Mouse (Mus musculus) lung, postnatal 0 days (tissue): ENCODE results near the gene Csnk1e.

Source experiments
- CTCF ChIP-seq: IDR thresholded peaks from 2 replicates; pipeline ENCODE4 v1.5.1; 2016; ENCODE audit warnings: antibody characterized with exemption, mild to moderate bottlenecking
- EP300 ChIP-seq: IDR thresholded peaks from 2 replicates; pipeline ENCODE4 v1.6.1; 2016; ENCODE audit warnings: antibody characterized with exemption, mild to moderate bottlenecking, control low read depth

- TF ChIP-seq CTCF (no peak), EP300 (no peak)
These were observed 80.6 kb downstream of the Csnk1e start for GRCm38 (mm10) chr15:79374760-79375159.
